Mouse (Mus musculus): ENCODE measurements around the gene Eps15.

DNA sequence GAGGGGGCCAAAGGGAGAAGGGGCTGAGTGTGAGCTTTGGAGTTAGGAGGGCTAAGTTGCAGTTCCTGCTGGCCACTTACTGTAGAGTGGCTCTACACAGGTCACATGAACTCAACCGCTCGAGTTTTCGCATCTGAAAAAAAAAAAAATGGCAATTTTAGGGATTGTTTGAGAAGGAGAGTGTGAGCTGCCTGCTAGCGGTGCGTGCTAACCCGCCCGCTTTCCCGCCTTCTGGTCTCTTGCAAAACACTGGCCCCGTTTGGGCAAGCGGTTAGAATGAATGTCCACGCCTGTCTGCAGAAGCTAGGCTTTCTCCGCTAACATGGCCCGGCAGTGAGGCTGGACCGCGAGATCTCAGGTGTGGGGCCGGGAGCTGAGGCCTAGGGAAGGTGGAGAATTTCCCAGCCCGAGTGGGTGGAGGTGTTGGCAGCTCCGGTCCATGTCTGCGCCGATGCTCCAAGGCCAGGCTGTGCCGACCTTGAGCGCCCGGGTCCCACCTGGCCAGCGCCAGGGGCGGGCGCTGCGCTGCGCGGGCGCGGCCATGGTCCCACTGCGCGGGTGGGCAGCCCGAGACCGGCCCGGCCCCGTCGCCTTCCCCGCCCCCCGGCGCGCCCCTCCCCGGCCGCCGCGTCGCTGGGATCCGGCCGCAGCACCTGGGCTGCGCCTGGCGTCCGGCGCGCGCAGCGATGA, 126.6 kb downstream of the Eps15 start, which contains the start of gene Ttc39a:
- TF ChIP-seq POLR2A (IDR thresholded peaks at IDR 0.05; ENCODE audit: low read depth, low read length) (no peak), CTCF (IDR thresholded peaks at IDR 0.05; ENCODE audit: extremely low read depth, insufficient read depth, insufficient read length, insufficient replicate concordance) (no peak)
